Mouse (Mus musculus): ENCODE results near the gene Ap1s1.

DNA sequence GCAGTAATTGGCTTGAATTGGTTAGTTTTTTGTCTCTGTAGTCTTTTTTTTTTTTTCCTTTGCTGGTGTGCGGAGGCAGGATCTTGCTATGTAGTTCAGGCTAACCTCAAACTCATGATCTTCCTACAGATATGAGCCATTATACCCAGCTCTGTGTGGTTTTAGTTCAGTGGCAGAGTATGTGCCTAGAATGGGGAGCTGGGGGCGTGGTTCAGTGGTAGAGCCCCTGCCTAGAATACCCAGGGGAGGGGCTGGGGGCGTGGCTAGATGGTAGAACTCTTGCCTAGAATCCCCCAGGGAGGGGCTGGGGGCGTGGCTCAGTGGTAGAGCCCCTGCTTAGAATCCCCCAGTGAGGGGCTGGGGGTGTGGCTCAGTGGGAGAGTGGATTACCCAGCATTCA, 22.8 kb upstream of the Ap1s1 start:
- TF ChIP-seq CTCF (IDR thresholded peaks at IDR 0.05; ENCODE audit: low read depth) (no peak), EP300 (IDR thresholded peaks at IDR 0.05; ENCODE audit: low read depth) (no peak)
